Mouse (Mus musculus) lung, postnatal 0 days (tissue): ENCODE data around the gene Rnf169.

Experiments used
- CTCF ChIP-seq: IDR thresholded peaks from 2 replicates; pipeline ENCODE4 v1.5.1; 2016; ENCODE audit warnings: antibody characterized with exemption, mild to moderate bottlenecking
- EP300 ChIP-seq: IDR thresholded peaks from 2 replicates; pipeline ENCODE4 v1.6.1; 2016; ENCODE audit warnings: antibody characterized with exemption, mild to moderate bottlenecking, control low read depth

DNA sequence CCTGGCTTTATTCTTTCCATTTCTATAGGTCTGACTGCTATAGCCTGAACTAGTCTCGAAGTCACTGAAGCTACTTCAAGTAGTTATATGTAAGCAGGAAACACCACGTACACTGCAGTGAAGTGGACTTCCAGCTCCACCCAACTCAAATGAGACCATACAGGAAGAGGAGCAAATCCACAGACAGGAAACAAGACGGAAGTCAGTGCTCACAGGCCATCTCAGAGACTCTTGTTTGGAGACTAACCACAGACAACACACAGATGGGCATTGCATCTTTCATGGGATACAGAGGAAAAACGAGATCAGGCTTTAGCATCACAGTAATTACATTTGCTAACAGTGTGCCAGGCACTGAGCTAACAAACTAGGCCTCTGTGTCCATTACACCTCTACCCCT, 33.9 kb downstream of the Rnf169 start:
- TF ChIP-seq CTCF: no peak
- peak; percentile 11; the same call in 1 of the 2 replicates for TF ChIP-seq EP300
